Mouse (Mus musculus): ENCODE measurements around the gene Sgo2a.
A peak's percentile ranks its signal among the peaks of the same experiment; 100 is the strongest.
"Not testable (repeated sequence)": the region's sequence is repeated elsewhere in the genome, so short reads cannot be mapped to it uniquely, and the experiment has no call there.

The Sgo2a gene

DNA sequence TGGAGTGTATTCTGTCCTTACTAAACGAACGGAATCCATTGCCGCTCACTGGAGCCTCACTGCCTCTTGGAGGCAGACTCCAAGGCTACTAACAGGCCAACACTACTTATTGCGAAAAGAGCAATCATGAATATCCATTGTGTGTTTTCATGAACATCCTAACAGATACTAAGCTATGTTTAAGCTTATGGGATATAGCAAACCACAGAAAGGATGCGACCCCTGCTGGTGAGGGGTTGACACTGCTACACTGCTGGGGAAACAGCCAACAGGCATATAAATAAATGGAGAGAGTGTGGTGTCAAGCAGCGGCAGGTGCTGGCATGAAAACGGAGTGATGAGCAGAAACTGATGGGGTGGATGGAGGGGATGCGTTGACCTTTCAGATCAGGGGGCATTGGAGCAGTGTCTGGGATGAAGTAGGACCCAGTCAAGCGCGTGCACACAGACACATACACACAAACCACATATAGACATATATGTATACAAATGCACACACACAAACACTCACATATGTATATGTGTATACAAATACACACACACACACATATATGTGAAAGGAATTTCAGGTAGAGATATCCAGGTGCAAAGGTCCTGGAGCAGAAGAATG lies 35.5 kb downstream of the Sgo2a start:
- DNase-seq (ENCODE audit: low spot score), result peak; percentile 89

DNA sequence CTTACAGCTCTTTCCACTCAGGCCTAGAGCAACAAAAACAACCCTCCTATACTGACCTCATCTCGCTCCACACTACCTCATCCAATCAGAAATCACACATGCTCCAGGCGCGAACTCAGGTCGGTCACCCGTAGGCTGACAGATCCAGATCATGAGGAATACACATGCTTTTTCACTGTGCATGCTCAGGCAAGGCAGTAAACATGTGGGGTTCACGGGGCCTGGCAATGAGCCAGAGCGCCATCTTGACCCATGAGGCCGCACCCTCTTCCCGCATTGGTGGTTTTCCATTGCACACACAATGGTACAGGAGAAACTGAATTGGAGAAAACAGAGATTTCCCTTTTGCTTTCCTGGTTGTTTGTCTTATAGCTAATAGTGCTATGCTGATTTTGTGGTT lies 41.5 kb downstream of the Sgo2a start:
- DNase-seq (ENCODE audit: low spot score), result not testable (repeated sequence)

DNA sequence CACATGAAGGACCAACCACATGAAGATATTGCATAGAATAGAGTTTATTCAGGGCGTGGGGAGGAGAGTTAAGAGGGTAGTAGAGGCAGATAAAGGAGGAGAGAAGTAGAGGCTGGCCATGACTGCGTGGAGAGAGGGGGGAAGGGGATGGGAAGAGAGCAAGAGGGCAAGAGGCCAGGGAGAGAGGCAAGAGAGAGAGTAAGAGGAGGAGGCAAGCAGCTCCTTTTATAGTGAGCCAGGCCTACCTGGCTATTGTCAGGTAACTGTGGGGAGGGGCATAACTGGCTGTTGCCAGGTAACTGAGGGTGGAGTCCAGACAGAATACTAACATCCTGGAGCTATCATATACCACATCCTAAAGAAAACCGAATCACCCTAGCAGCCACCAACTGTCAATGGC lies 49.3 kb downstream of the Sgo2a start:
- no peak for DNase-seq (ENCODE audit: low spot score)

DNA sequence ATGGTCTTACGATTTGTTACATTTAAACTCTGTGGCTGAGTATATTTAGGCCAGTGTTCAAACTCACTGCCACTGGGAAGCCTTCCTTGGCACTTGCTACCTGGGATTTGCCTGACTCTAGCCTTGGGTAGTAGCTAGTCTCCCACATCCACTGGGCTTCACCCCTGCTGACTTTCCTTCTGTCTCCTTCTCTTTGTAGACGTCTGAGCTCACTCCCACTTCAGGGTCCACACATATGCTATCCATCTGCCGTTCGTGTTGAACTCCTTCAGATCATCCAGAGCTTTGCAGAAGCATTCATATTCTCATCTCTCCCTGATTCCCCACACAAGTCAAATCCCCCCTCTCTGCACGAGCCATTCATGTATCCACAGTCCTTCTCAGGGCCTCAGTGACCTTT lies 49.8 kb downstream of the Sgo2a start:
- DNase-seq (ENCODE audit: low spot score), result no peak

DNA sequence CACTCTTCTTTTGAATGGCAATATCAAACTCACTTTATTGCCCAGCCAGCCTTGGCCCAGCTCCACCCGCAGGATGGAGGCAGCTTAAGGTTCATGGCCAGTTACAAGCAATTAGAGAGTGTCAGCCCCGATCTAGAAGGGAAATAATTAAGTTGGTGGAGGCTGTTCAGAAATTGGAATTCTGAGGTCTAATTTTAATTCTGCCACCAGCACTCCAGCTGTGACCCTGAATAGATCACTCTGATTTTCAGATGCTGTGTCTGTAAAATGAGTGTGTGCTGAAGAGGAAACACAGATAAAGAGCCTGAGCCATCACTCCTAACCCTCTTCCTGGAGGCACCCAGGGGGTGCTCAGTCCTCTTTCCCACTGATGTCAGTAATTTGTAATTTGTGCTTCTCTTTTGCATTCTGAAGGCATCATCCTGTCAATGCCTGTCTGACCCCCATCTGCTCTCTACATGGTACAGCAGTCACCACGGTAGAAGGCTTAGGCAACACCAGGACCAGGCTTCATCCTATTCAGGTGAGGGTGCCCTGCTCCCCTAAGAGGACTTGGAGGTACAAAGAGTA lies 51.0 kb downstream of the Sgo2a start:
- no peak for DNase-seq (ENCODE audit: low spot score)

DNA sequence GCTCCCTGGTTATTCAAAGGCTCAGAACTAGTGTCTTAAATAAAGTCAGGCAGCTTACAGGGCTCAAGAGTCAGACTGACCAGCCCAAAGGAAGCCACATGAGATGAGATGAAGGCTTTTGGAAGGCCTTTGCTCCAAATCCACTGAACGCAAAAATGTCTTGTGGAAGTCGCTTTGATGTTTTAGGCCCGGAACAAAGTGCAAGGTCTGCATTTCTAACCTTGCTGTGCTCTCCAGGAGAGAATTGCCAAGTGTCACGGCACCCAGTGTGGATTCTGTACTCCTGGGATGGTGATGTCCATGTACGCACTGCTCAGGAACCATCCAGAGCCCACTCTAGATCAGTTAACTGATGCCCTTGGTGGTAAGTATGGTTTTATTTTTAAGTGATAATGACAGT lies 53.4 kb downstream of the Sgo2a start:
- no peak for DNase-seq (ENCODE audit: low spot score)

DNA sequence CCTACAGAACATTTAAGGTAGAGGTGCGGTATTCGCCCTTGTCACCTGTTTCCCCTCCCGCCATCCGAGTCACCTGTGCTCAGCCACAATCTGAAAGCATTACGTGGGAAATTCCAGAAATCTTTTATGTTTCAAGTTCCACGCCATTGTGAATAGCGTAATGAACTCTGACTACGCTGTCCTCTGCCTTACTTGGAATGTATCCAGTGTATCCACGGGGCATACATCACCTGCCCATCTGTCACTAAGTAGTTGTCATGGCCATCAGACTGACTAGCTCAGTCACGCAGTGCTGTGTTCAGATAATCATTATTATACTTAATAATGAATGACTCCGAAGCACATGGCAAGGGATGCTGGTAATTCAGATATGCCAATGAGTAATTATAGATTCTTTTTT lies 59.8 kb downstream of the Sgo2a start:
- DNase-seq (ENCODE audit: low spot score), result no peak

DNA sequence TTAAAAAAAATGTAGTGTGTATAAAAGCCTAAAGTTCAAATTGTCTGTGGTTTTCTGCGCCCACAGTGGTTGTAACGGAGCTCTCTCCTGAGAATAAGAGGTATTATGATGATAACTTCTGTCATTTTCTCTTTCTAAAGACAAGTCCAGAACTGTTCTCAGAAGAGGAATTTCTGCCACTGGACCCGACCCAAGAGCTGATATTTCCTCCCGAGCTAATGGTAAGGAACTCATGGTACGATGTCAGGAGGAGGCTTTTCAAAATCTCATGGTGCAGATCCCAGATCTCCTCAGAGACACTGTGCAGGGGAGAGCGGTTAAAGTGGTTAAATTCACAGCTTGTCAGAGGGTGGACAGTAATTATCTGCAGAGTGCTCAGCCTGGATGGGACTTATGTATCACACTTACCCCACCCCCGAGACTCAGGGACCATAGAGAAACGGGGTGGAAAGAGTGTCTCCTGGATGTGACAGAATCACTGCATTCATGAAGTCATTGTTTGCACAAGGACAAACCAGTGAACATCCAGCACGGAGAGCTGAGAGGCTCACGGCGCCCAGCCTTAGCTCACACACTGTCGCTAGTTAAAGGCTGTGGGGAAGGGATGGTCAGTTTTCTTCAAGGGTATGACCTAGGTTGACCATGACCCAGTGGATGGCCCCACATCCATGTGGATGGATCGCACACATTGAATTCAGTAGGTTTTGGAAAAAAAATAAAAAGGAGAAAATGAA lies 60.5 kb downstream of the Sgo2a start:
- DNase-seq (ENCODE audit: low spot score), result no peak

DNA sequence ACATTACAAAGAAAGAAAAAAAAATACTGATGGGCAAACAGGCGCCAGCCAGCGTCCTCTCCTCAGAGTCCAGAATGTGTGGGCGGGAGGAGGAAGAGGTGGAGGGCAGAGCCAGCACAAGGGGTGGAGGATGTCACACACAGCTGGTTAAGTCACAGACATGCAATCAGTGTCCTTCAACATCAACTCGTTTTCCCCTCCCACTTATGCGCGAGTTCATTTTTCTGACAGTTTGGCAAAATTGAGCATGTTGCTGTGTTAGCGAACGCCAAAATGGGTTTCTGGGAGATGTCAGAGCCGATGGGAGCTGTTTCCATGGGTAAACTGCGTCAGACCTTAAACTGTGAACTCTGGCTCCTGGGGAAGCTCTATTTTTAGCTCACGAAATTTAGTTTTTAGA lies 61.2 kb downstream of the Sgo2a start:
- no peak for DNase-seq (ENCODE audit: low spot score)

DNA sequence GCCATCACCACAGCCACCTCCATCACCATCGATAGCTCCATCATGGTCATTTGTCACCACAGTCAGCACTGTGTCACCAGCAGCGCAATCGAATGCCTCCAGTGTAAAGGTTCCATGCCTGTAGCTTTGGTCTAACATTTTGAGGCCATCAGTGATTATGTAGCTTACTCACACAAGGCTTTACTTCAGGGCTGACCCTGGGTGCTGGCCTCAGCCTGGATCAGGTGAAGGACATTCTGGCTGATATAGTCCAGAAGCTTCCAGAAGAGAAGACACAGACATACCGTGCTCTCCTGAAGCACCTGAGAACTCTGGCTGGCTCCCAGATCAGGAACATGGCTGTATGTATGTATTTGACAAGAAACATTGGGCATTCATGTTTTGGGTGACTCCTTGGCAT lies 63.1 kb downstream of the Sgo2a start:
- no peak for DNase-seq (ENCODE audit: low spot score)

DNA sequence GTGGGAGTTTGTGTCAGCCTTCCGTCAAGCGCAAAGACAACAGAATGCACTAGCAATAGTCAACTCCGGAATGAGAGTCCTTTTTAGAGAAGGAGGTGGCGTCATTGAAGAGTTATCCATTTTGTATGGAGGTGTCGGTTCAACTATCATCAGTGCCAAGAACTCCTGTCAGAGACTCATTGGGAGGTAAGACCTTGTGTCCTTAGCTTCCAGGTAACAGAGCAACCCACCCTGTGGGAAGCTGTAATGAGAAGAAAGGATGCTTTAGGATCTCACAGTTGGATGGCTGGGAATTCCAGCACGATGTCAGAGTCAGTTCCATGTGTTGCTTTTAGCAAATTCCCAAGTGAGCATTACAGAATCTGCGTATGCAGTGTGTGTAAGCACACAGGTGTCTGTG lies 66.4 kb downstream of the Sgo2a start:
- DNase-seq (ENCODE audit: low spot score), result no peak

DNA sequence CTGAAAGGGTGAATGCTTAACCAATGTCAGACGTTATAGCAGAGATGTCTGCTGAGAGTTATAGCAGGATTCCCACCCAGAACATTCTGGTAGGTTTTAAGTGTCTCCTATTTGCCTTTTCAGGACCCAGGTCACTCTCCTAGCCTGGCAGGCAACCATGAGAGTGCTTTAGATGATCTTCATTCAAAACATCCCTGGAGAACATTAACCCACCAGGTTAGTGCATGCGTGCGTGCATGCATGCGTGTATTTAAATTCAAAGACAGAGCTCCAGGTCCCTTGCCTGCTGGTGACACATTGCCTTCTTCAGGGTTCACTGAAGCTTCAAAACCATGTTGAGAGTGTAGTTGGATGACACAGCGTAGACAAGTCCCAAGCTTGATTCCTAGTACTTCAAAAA lies 69.4 kb downstream of the Sgo2a start:
- DNase-seq (ENCODE audit: low spot score), result no peak

DNA sequence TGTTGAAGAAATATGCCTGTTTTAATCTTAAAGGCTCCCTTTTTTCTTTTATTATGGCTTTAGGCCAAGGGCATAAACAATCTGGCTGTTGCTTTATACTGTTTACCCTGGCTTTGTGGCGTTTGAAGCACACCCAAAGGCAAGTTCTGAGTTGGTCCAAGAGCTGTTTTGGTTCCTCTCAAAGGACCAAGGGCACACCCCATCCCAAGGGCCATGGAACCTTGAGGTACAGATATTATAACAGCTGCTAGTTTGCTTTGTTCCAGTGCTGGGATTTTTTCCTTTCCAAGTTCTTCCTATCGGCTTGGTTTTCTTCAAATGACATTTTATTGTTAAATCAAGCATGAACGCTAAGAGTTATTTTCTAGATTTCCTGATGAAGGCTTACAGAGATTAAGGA lies 69.8 kb downstream of the Sgo2a start:
- no peak for DNase-seq (ENCODE audit: low spot score)

DNA sequence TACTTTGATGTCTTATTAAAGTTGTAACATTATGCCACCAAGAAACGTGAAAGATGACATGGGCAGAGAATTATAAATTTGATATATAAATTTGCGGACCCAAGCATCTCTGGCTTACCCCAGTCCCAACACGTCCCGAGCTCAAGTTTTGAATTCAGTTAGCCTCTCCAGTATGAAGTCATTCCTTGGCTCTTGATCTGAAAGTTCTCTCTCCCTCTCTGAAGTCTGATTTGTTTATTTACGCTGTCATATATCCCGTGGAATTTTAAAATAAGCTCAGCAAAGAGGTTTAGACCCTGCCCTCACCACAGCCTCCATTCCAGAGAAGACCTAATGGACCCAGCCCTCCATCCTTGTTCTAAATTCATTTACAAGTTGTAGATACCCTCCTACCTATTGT lies 73.4 kb downstream of the Sgo2a start:
- DNase-seq (ENCODE audit: low spot score), result no peak

DNA sequence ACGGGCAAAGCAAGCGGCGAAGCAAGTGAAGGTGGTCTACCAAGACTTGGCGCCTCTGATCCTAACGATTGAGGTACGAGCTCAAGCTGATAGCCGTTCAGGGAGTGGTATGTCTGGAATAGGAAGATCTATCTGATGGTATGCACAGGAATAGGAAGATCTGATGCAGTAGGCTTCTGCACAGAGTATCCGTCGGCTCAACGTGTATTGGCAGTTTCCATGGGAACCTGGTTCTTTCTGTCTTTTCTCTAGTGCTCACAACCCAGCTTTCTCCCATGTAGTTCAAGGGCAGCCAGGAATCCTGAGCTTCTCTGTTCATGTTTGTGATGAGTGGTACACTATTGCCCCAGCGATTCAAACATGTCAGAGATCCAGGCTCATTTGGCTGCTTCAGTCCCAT lies 74.3 kb downstream of the Sgo2a start:
- no peak for DNase-seq (ENCODE audit: low spot score)

DNA sequence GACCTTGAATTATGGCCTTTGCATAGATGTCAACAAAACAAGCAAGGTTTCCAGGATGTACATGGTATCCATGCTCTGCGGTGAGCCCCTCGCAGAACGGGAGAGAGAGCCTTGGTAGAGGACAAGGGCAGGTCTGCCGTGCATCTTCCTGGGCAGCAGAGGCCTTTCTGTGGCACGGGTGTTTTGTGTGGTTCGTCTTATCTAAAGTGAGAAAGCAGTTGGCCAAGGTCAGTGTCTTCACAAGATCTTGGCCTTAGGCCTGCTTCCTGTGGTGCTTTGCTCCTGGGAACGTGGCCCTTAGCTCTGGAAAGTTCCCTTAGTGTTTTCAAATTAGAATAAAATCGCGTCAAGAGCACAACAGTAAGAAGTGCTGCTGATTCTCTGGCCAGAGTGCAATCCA lies 75.2 kb downstream of the Sgo2a start:
- no peak for DNase-seq (ENCODE audit: low spot score)

DNA sequence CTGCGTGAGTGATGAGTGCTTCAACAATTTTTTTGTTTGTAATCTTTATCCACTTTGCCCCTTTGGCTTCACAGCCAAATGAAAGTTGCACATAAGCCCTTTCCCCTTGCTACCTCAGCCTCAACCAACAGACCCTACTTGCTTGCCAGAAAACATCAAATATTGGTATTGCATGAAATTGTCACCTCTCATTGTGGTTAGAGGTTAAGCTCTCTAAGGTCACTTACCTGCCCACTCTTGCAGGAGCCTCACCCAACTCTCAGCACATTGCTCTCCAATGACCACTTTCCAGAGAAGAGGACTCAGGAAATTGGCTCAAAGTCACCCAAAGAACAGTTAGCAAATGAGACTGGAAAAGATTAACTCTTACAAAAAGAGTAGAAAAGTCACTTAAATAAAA lies 75.7 kb downstream of the Sgo2a start:
- DNase-seq (ENCODE audit: low spot score), result no peak

DNA sequence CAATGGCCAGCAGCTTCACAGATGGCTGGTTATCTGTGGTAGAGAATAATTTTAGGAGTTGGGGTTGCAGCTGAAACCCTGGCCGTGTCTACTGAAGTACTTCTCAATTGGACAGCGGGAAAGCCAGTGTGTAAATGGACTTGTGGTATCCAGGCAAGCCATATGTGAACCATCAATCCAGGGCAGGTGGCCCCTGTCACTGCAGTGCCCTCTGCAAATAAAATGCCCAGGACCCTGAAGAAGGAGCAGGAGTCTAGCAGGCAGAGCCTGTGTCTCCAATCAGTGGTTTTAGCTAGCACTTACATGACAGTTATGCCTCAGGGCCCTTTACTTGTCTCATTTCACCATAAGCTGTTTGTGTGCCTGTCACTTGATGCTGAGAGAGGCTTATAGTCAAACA lies 76.6 kb downstream of the Sgo2a start:
- DNase-seq (ENCODE audit: low spot score), result peak; percentile 7

DNA sequence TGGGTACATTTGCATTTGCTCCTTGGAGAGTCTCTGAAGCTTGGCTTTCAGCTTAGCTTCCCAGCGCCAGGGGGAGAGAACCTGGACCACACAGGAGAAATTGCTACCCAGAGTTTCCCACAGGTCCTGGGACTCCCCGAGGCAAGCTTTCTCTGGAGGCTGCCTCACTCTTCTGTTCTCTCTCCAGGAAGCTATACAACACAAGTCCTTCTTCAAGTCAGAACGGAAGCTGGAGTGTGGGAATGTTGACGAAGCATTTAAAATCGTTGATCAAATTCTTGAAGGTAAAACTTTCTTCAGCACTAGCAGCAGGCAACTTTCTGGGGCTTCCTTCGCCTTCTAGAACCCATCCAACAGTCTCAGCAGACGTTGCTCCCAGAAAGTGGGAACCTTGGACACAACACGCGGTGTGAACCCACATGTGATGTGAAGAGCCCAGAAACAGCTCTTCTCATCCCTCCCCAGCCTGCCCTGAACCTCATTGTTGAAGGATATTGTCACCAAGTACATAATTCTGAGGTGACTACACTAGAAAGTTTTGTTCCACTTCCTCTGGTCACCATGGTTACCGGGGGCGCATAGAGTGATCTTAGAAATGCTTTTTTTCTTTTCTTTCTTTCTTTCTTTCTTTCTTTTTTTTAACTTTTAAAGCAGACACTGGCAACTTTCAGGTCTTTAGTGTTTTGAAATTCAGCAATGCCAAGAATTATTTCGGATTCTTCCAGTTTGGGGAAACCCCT lies 77.4 kb downstream of the Sgo2a start:
- no peak for DNase-seq (ENCODE audit: low spot score)

DNA sequence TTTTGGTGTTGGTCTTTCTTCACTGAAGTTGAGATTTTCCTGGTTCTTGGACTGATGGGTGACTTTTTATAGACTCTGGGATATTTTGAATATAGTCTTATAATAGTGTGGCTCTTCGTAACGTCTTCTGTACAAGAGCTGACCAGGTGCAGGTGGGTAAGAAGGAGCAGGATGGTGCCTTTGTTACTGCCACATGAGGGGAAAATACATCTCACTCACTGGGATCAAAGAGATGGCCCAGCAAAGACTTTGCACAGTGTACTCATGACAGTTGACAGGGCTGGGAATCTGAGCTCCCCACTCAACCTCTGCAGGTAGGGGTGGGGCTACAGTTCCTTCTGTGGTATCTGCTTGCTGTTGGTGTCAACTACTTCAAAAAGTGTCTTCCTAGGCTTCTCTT lies 78.5 kb downstream of the Sgo2a start:
- no peak for DNase-seq (ENCODE audit: low spot score)
